Mouse (Mus musculus) G1E (cell line): ENCODE measurements around the gene Smad3. TPM values are rescaled to one million over a fixed set of nuclear protein-coding genes. Genes with fewer than 3 reads are reported as not detected.

ENCODE experiments used
- ATAC-seq: 2 replicates; pipeline ENCODE4 v1.8.0; 2016; ENCODE audit warnings: mild to moderate bottlenecking; ENCODE audit not compliant: insufficient number of reproducible peaks, poor library complexity, low FRiP score, severe bottlenecking; ENCODE audit errors: extremely low read depth
- DNase-seq: peaks from one replicate; pipeline ENCODE4 v3.0.0; 2012; ENCODE audit warnings: low spot score
- H3K27me3 ChIP-seq: 2 replicates; pipeline ENCODE4 v1.6.1; 2012; ENCODE audit warnings: mild to moderate bottlenecking, low read length, inconsistent platforms; ENCODE audit not compliant: insufficient read depth
- H3K36me3 ChIP-seq: replicated peaks from 2 replicates; pipeline ENCODE3; 2012; ENCODE audit warnings: mild to moderate bottlenecking, inconsistent platforms
- H3K4me1 ChIP-seq: 2 replicates; pipeline ENCODE4 v1.6.1; 2012; ENCODE audit warnings: low read depth, low read length, inconsistent platforms, mixed read lengths; ENCODE audit not compliant: insufficient read depth
- H3K4me3 ChIP-seq: 2 replicates; pipeline ENCODE4 v1.5.1; 2012; ENCODE audit warnings: low read depth, mild to moderate bottlenecking, inconsistent platforms, low read length, moderate library complexity, mixed read lengths
- H3K9me3 ChIP-seq: replicated peaks from 2 replicates; pipeline ENCODE4 v1.6.1; 2012; ENCODE audit warnings: inconsistent platforms
- CTCF ChIP-seq: IDR thresholded peaks from 2 replicates; pipeline ENCODE4 v1.5.1; 2012; ENCODE audit warnings: low read depth, low read length, inconsistent platforms, mixed read lengths
- GATA1 ChIP-seq: IDR thresholded peaks from 2 replicates; pipeline ENCODE4 v1.6.1; 2012; ENCODE audit warnings: borderline replicate concordance, low read length, inconsistent platforms, mixed read lengths
- GATA2 ChIP-seq: IDR thresholded peaks from 2 replicates; pipeline ENCODE4 v1.6.1; 2012; ENCODE audit warnings: low read depth, low read length, inconsistent platforms, borderline replicate concordance
- POLR2AphosphoS5 ChIP-seq: IDR thresholded peaks from 2 replicates; pipeline ENCODE4 v1.6.1; 2012; ENCODE audit warnings: low read depth, low read length, inconsistent platforms; ENCODE audit not compliant: insufficient replicate concordance
- TAL1 ChIP-seq: conservative IDR thresholded peaks from 2 replicates; pipeline ENCODE4 v1.6.1; 2012; ENCODE audit warnings: low read depth, low read length, inconsistent platforms, mixed read lengths
- polyA plus RNA-seq: library from polyadenylated mRNA; stranded (reverse); fragments of >175 nt; gene quantifications from 2 replicates; pipeline ENCODE4 v1.2.3, GENCODE M21; 2012
- total RNA-seq, 2 experiments: library from RNA; stranded (forward) in 1 of 2; stranded (reverse) in 1 of 2; fragments of 200-1000 nt in 1 of 2; fragments of >200 nt in 1 of 2; fragmentation: Nextera tagmentation in 1 of 2; gene quantifications; 2 replicates each; pipeline ENCODE4 v1.2.3; 2014 to 2017

The Smad3 gene
- total and polyA plus RNA-seq, 3 experiments = 0.87 to 4.8 (median 1.2) TPM

GRCm38 (mm10) chr9:63722350-63722749, 35.4 kb downstream of the Smad3 start:
- Histone ChIP-seq H3K36me3 (no peaks in the 10 kb centered on the region), H3K4me1 (peaks cover 5% of the 10 kb centered on the region), H3K4me3 (no peak overlapping the region), H3K9me3 (no peaks in the 10 kb centered on the region), H3K27me3 (no peaks in the 10 kb centered on the region; the same call in 1 of the 2 replicates)
- ATAC-seq = no peak
- TF ChIP-seq POLR2AphosphoS5 (no peak), CTCF (no peak), GATA1 (no peak), GATA2 (no peak), TAL1 (no peak)
- no peak for DNase-seq

GRCm38 (mm10) chr9:63721573-63722275, 36.1 kb downstream of the Smad3 start:
- no peak; the same call in 1 of the 2 replicates for ATAC-seq
- no peak for DNase-seq
- TF ChIP-seq CTCF (no peak), GATA2 (no peak), GATA1 (no peak), POLR2AphosphoS5 (no peak), TAL1 (no peak)

GRCm38 (mm10) chr9:63720715-63721114, 37.1 kb downstream of the Smad3 start:
- H3K9me3 ChIP-seq = no peaks in the 10 kb centered on the region
- no peaks in the 10 kb centered on the region; the same call in 1 of the 2 replicates for H3K4me1 ChIP-seq
- DNase-seq = no peak
- TF ChIP-seq GATA2 = no peak
- no peak for TF ChIP-seq CTCF
- TF ChIP-seq TAL1 = no peak
- H3K36me3 ChIP-seq = no peaks in the 10 kb centered on the region
- peak; percentile 46 for ATAC-seq
- no peaks in the 10 kb centered on the region; the same call in 1 of the 2 replicates for H3K27me3 ChIP-seq
- no peak overlapping the region for H3K4me3 ChIP-seq

More at GRCm38 (mm10) chr9:63721573-63722275, 36.1 kb downstream of the Smad3 start:
- Histone ChIP-seq H3K4me1 (peaks cover 5% of the 10 kb centered on the region), H3K4me3 (no peak overlapping the region), H3K9me3 (no peaks in the 10 kb centered on the region), H3K27me3 (no peaks in the 10 kb centered on the region; the same call in 1 of the 2 replicates), H3K36me3 (no peaks in the 10 kb centered on the region)

- no peak overlapping the region for H3K4me3 ChIP-seq
- H3K36me3 ChIP-seq = no peaks in the 10 kb centered on the region
- no peaks in the 10 kb centered on the region; the same call in 1 of the 2 replicates for H3K4me1 ChIP-seq
- no peaks in the 10 kb centered on the region for H3K9me3 ChIP-seq
- DNase-seq = no peak
- ATAC-seq = no peak
- TF ChIP-seq GATA1 = no peak
- TF ChIP-seq CTCF = no peak
- no peak for TF ChIP-seq GATA2
- TF ChIP-seq POLR2AphosphoS5 = no peak
- TF ChIP-seq TAL1 = no peak
- no peaks in the 10 kb centered on the region; the same call in 1 of the 2 replicates for H3K27me3 ChIP-seq
Measured at GRCm38 (mm10) chr9:63719770-63720440, 37.9 kb downstream of the Smad3 start.

- TF ChIP-seq TAL1 = no peak
- TF ChIP-seq GATA2 = no peak
- no peak for TF ChIP-seq CTCF
- no peak for TF ChIP-seq GATA1
- no peak for TF ChIP-seq POLR2AphosphoS5
- Histone ChIP-seq H3K27me3 (no peaks in the 10 kb centered on the region; the same call in 1 of the 2 replicates), H3K4me3 (no peak overlapping the region), H3K4me1 (no peaks in the 10 kb centered on the region; the same call in 1 of the 2 replicates), H3K36me3 (no peaks in the 10 kb centered on the region), H3K9me3 (no peaks in the 10 kb centered on the region)
- DNase-seq (no peak), ATAC-seq (no peak)
Measured at GRCm38 (mm10) chr9:63718735-63719358, 38.9 kb downstream of the Smad3 start.

GRCm38 (mm10) chr9:63718170-63718569, 39.6 kb downstream of the Smad3 start:
- no peak overlapping the region for H3K4me3 ChIP-seq
- no peaks in the 10 kb centered on the region; the same call in 1 of the 2 replicates for H3K27me3 ChIP-seq
- TF ChIP-seq POLR2AphosphoS5 (no peak), GATA2 (no peak), CTCF (no peak), GATA1 (no peak), TAL1 (no peak)
- no peak for ATAC-seq
- H3K4me1 ChIP-seq = no peaks in the 10 kb centered on the region; the same call in 1 of the 2 replicates
- no peaks in the 10 kb centered on the region for H3K36me3 ChIP-seq
- H3K9me3 ChIP-seq = no peaks in the 10 kb centered on the region
- DNase-seq = no peak
